Mouse (Mus musculus) neural tube, embryonic 15.5 days (tissue): Measurements from ENCODE around the gene Grk6. TPM values are rescaled to one million over a fixed set of nuclear protein-coding genes. Genes with fewer than 3 reads are reported as not detected.

Experiments
- ATAC-seq: fragments of 200-750 bp; cut with Nextera tagmentation; 2 replicates; pipeline ENCODE4 v1.8.0; 2017; ENCODE audit warnings: mild to moderate bottlenecking, moderate TSS enrichment, moderate library complexity; ENCODE audit not compliant: low FRiP score
- H3K27ac ChIP-seq: fragments of 300-500 bp; sonication (generic); replicated peaks from 2 replicates; pipeline ENCODE4 v1.5.1; 2015; ENCODE audit warnings: mild to moderate bottlenecking, inconsistent platforms
- H3K27me3 ChIP-seq: fragments of 300-500 bp; sonication (generic); replicated peaks from 2 replicates; pipeline ENCODE4 v1.6.1; 2015; ENCODE audit warnings: inconsistent platforms
- H3K36me3 ChIP-seq: fragments of 300-500 bp; sonication (generic); 2 replicates; pipeline ENCODE4 v1.6.1; 2015; ENCODE audit warnings: inconsistent platforms
- H3K4me1 ChIP-seq: fragments of 300-500 bp; sonication (generic); 2 replicates; pipeline ENCODE4 v1.6.1; 2015; ENCODE audit warnings: inconsistent platforms
- H3K4me2 ChIP-seq: fragments of 300-500 bp; sonication (generic); 2 replicates; pipeline ENCODE4 v1.6.1; 2015; ENCODE audit warnings: inconsistent platforms, mild to moderate bottlenecking, moderate library complexity
- H3K4me3 ChIP-seq: fragments of 300-500 bp; sonication (generic); replicated peaks from 2 replicates; pipeline ENCODE4 v1.5.1; 2015; ENCODE audit warnings: mild to moderate bottlenecking, inconsistent platforms
- H3K9ac ChIP-seq: fragments of 300-500 bp; sonication (generic); replicated peaks from 2 replicates; pipeline ENCODE4 v1.6.1; 2015; ENCODE audit warnings: mild to moderate bottlenecking, inconsistent platforms
- H3K9me3 ChIP-seq: fragments of 300-500 bp; sonication (generic); replicated peaks from 2 replicates; pipeline ENCODE4 v1.6.1; 2016; ENCODE audit warnings: inconsistent platforms
- WGBS: fragments of 180-500 bp; shearing (Covaris S2); methylation state at CpG from one replicate; pipeline ENCODE4 v1.1.7; 2015; ENCODE audit warnings: mixed read lengths; 5-methylcytosine and 5-hydroxymethylcytosine counted together
- polyA plus RNA-seq: library from polyadenylated mRNA; unstranded; fragments of >200 nt; fragmentation: Nextera tagmentation; extraction: Ambion mirVana; gene quantifications from 2 replicates; pipeline ENCODE4 v1.2.1, GENCODE M21; 2015

The Grk6 gene
- polyA plus RNA-seq, 1 experiment from 2014 or later = 34.2 TPM

GRCm38 (mm10) chr13:55470372-55470771 lies 25.5 kb downstream of the Grk6 start:
- peak overlapping the region; percentile 94 for H3K4me2 ChIP-seq
- ATAC-seq = no peak
- 37% methylated on average over 9 of the region's 9 CpGs for WGBS

GRCm38 (mm10) chr13:55471156-55471818 lies 26.4 kb downstream of the Grk6 start:
- peak overlapping the region; percentile 94 for H3K4me2 ChIP-seq
- H3K4me3 ChIP-seq = peak overlapping the region; percentile 53
- H3K9me3 ChIP-seq = no peaks in the 10 kb centered on the region
- WGBS = 0% methylated on average over 48 of the region's 54 CpGs
- H3K36me3 ChIP-seq = peaks cover 26% of the 10 kb centered on the region
- H3K9ac ChIP-seq = peak overlapping the region; percentile 76
- H3K27ac ChIP-seq = peak overlapping the region; percentile 93
- H3K4me1 ChIP-seq = peaks cover 96% of the 10 kb centered on the region
- peak; percentile 65 for ATAC-seq
- H3K27me3 ChIP-seq = no peaks in the 10 kb centered on the region

More at GRCm38 (mm10) chr13:55470372-55470771, 25.5 kb downstream of the Grk6 start:
- H3K27me3 ChIP-seq = no peaks in the 10 kb centered on the region
- peaks cover 17% of the 10 kb centered on the region for H3K36me3 ChIP-seq
- H3K9me3 ChIP-seq = no peaks in the 10 kb centered on the region
- H3K4me1 ChIP-seq = peaks cover 100% of the 10 kb centered on the region
- no peak overlapping the region for H3K4me3 ChIP-seq
- H3K9ac ChIP-seq = no peak overlapping the region
- peak overlapping the region; percentile 93 for H3K27ac ChIP-seq

DNA sequence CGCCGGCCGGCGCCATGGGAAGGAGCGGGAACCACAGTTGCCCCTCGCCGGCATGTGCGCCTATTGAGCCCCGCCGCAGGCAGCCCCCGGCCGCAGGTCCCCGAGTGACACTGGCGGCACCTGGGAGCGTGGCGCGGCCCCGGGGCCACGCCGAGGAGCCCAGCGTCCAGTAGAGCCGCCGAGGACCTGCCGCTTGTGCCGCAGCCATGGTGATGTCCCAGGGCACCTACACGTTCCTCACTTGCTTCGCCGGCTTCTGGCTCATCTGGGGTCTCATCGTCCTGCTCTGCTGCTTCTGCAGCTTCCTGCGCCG lies 26.9 kb downstream of the Grk6 start:
- H3K4me2 ChIP-seq = peak overlapping the region; percentile 94
- H3K4me1 ChIP-seq = peaks cover 91% of the 10 kb centered on the region
- under 1% methylated on average over 31 of the region's 31 CpGs for whole genome bisulfite sequencing
- H3K27ac ChIP-seq = peak overlapping the region; percentile 93
- peak overlapping the region; percentile 53 for H3K4me3 ChIP-seq
- H3K9me3 ChIP-seq = no peaks in the 10 kb centered on the region
- H3K27me3 ChIP-seq = no peaks in the 10 kb centered on the region
- peak; percentile 45 for ATAC-seq
- H3K9ac ChIP-seq = peak overlapping the region; percentile 76
- H3K36me3 ChIP-seq = peaks cover 31% of the 10 kb centered on the region

DNA sequence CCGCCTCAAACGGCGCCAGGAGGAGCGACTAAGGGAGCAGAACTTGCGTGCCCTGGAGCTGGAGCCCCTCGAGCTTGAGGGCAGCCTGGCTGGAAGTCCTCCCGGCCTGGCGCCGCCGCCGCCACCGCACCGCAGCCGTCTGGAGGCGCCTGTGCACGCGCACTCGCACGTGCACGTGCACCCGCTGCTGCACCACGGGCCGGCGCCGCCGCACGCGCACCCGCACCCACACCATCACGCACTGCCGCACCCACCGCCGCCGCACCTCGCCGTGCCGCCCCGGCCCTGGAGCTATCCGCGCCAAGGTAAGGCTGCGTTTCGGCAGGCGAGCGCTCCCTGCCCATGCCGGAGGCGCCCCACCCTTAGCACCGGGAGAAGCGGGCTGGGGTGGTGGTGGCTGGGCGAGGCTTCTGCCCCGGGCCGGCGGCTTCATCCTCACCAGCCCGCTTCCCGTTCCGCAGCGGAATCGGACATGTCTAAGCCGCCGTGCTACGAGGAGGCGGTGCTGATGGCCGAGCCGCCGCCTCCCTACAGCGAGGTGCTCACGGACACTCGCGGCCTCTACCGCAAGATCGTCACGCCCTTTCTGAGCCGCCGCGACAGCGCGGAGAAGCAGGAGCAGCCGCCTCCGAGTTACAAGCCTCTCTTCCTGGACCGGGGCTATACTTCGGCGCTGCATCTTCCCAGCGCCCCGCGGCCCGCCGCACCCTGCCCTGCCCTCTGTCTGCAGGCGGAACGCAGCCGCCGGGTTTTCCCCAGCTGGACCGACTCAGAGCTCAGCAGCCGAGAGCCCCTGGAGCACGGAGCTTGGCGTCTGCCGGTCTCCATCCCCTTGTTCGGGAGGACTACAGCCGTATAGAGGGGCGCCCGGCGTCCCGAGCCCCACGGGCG lies 27.5 kb downstream of the Grk6 start:
- peaks cover 87% of the 10 kb centered on the region for H3K4me1 ChIP-seq
- peak overlapping the region; percentile 94 for H3K4me2 ChIP-seq
- H3K9ac ChIP-seq = peak overlapping the region; percentile 76
- H3K36me3 ChIP-seq = peaks cover 37% of the 10 kb centered on the region
- H3K27me3 ChIP-seq = no peaks in the 10 kb centered on the region
- under 1% methylated on average over 88 of the region's 103 CpGs for WGBS
- peak overlapping the region; percentile 53 for H3K4me3 ChIP-seq
- peak; percentile 76 for ATAC-seq
- peak overlapping the region; percentile 93 for H3K27ac ChIP-seq
- H3K9me3 ChIP-seq = no peaks in the 10 kb centered on the region

GRCm38 (mm10) chr13:55473076-55473831 lies 28.4 kb downstream of the Grk6 start:
- peaks cover 46% of the 10 kb centered on the region for H3K36me3 ChIP-seq
- peaks cover 81% of the 10 kb centered on the region for H3K4me1 ChIP-seq

GRCm38 (mm10) chr13:55473961-55474360 lies 29.1 kb downstream of the Grk6 start:
- 48% methylated on average over 11 of the region's 11 CpGs for WGBS
- no peaks in the 10 kb centered on the region for H3K9me3 ChIP-seq
- H3K36me3 ChIP-seq = peaks cover 51% of the 10 kb centered on the region
- H3K4me2 ChIP-seq = peak overlapping the region; percentile 23
- H3K9ac ChIP-seq = peak overlapping the region; percentile 24; the same call in 1 of the 2 replicates
- peak overlapping the region; percentile 93 for H3K27ac ChIP-seq
- no peak for ATAC-seq
- H3K27me3 ChIP-seq = no peaks in the 10 kb centered on the region
- peaks cover 74% of the 10 kb centered on the region for H3K4me1 ChIP-seq
- H3K4me3 ChIP-seq = no peak overlapping the region

More at GRCm38 (mm10) chr13:55473076-55473831, 28.4 kb downstream of the Grk6 start:
- peak overlapping the region; percentile 76 for H3K9ac ChIP-seq
- H3K27me3 ChIP-seq = no peaks in the 10 kb centered on the region
- H3K4me2 ChIP-seq = peak overlapping the region; percentile 94
- H3K4me3 ChIP-seq = peak overlapping the region; percentile 53
- peak overlapping the region; percentile 93 for H3K27ac ChIP-seq
- 16% methylated on average over 18 of the region's 18 CpGs for WGBS
- no peak for ATAC-seq
- no peaks in the 10 kb centered on the region for H3K9me3 ChIP-seq

DNA sequence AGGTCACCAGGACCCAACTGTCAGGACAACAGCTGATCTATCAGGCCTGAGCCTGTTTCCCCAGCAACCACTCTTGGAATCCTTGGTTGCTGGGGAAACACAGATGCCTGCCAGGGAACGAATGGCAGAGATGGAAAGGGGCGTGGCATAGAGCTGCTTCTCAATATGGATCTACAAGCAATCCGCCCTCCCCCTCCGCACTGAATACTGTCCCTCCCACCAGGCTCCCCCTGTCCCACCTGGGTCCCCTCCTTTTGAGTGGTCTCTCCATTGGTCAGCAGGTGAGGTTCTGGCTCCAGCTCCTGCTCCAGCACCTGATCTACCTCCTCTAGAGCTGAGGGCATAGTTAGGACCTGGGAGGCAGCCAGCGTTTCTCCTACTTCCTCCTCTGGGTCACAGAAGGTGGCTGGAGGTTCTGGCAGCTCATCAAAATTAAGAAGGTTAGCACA lies 29.8 kb downstream of the Grk6 start:
- H3K4me1 ChIP-seq = peaks cover 67% of the 10 kb centered on the region
- H3K27ac ChIP-seq = peak overlapping the region; percentile 93
- peak overlapping the region; percentile 23; the same call in 1 of the 2 replicates for H3K4me2 ChIP-seq
- H3K4me3 ChIP-seq = no peak overlapping the region
- no peaks in the 10 kb centered on the region for H3K27me3 ChIP-seq
- 20% methylated on average over 5 of the region's 5 CpGs for WGBS
- H3K9me3 ChIP-seq = no peaks in the 10 kb centered on the region
- H3K36me3 ChIP-seq = peaks cover 58% of the 10 kb centered on the region
- H3K9ac ChIP-seq = no peak overlapping the region
- ATAC-seq = no peak

GRCm38 (mm10) chr13:55475750-55476149 lies 30.9 kb downstream of the Grk6 start:
- Histone ChIP-seq H3K9ac (no peak overlapping the region), H3K36me3 (peaks cover 69% of the 10 kb centered on the region), H3K27me3 (no peaks in the 10 kb centered on the region), H3K4me2 (no peak overlapping the region), H3K27ac (no peak overlapping the region), H3K9me3 (no peaks in the 10 kb centered on the region), H3K4me3 (no peak overlapping the region), H3K4me1 (peaks cover 56% of the 10 kb centered on the region)
- ATAC-seq = no peak
- 83% methylated on average over 5 of the region's 5 CpGs for WGBS

GRCm38 (mm10) chr13:55476256-55476655 lies 31.4 kb downstream of the Grk6 start:
- ATAC-seq = no peak
- Histone ChIP-seq H3K27me3 (no peaks in the 10 kb centered on the region), H3K36me3 (peaks cover 74% of the 10 kb centered on the region), H3K4me3 (no peak overlapping the region), H3K9me3 (no peaks in the 10 kb centered on the region), H3K27ac (0 out of 2 replicates have a peak overlapping the region, but pooled peaks have one; percentile 33), H3K4me1 (peaks cover 51% of the 10 kb centered on the region), H3K9ac (no peak overlapping the region), H3K4me2 (no peak overlapping the region)
- WGBS = 95% methylated on average over 8 of the region's 8 CpGs

DNA sequence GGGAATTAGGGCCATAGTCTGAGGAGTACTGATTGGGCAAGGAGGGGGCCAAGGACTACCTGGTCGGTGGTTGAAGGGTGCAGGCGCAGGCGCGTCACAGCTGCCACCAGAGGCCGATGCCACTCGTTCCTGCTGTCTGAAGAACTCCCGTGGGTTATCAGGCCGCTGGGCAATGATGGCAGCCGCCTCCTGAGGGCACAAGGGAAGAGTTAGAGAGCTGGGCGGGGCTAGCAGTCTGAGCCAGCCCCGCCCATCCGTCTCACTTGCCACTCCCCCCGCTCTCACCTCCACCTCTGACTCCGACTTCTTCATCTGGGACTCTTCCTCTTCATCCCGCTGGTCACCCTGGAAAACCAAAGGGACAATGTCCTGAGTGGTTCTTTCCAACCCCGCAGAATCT lies 32.6 kb downstream of the Grk6 start:
- Histone ChIP-seq H3K4me1 (peaks cover 46% of the 10 kb centered on the region), H3K27me3 (no peaks in the 10 kb centered on the region), H3K9ac (no peak overlapping the region), H3K4me2 (no peak overlapping the region), H3K9me3 (no peaks in the 10 kb centered on the region), H3K27ac (no peak overlapping the region), H3K4me3 (no peak overlapping the region), H3K36me3 (peaks cover 86% of the 10 kb centered on the region)
- 65% methylated on average over 16 of the region's 16 CpGs for WGBS
- ATAC-seq = no peak

GRCm38 (mm10) chr13:55478036-55478435 lies 33.2 kb downstream of the Grk6 start:
- Histone ChIP-seq H3K27me3 (no peaks in the 10 kb centered on the region), H3K27ac (no peak overlapping the region), H3K9me3 (no peaks in the 10 kb centered on the region), H3K4me1 (peaks cover 46% of the 10 kb centered on the region), H3K36me3 (peaks cover 89% of the 10 kb centered on the region), H3K4me3 (no peak overlapping the region), H3K9ac (no peak overlapping the region), H3K4me2 (no peak overlapping the region)
- no peak for ATAC-seq
- 56% methylated on average over 5 of the region's 5 CpGs for WGBS
